Mouse (Mus musculus) brown adipose tissue, adult 24 weeks (tissue): Measurements from ENCODE around the gene Stox2. TPM values are rescaled to one million over a fixed set of nuclear protein-coding genes. Genes with fewer than 3 reads are reported as not detected.

ENCODE experiments used
- H3K27ac ChIP-seq: fragments of 200-500 bp; replicated peaks from 2 replicates; pipeline ENCODE4 v1.5.1; 2012; ENCODE audit warnings: low read depth, mild to moderate bottlenecking, low read length
- H3K4me1 ChIP-seq: fragments of 200-500 bp; 2 replicates; pipeline ENCODE4 v1.6.1; 2012; ENCODE audit warnings: low read length, mixed read lengths; ENCODE audit not compliant: control insufficient read depth, insufficient read depth, insufficient read length
- H3K4me3 ChIP-seq: fragments of 200-500 bp; 2 replicates; pipeline ENCODE4 v1.5.1; 2012; ENCODE audit warnings: low read depth, mild to moderate bottlenecking, low read length, moderate library complexity; ENCODE audit not compliant: insufficient read depth
- polyA plus RNA-seq: library from polyadenylated mRNA; stranded (reverse); fragments of >200 nt; gene quantifications from 2 replicates; pipeline ENCODE4 v1.2.4, GENCODE M21; 2012; ENCODE audit not compliant: missing spikeins, insufficient read depth, insufficient read length

Gene Stox2
- polyA plus RNA-seq, 1 experiment = 6.5 TPM

GRCm38 (mm10) chr8:47241421-47242078 is 204.6 kb downstream of the Stox2 start:
- peaks cover 5% of the 10 kb centered on the region; the same call in 1 of the 2 replicates for H3K4me1 ChIP-seq
- no peak overlapping the region for H3K4me3 ChIP-seq
- H3K27ac ChIP-seq = no peak overlapping the region

DNA sequence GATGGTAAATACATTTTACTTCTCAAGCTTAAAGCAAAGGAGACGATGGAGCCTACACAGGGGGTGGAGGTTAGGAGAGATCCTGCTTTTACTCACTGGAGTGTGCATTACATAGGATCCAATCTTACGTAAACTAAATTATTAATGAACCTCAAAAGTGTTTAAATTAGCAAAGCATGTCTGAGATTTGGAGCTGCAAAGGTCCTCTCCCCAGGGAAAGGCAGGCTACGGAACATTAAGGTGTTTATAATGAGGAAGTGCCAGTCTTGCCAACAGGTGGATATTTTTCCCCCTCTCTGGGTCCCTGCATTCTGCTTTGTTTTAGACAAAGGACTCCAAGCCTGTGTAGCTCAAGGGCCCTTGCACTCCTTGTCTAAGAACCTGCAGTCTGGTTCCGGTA is 205.3 kb downstream of the Stox2 start:
- Histone ChIP-seq H3K4me1 (peaks cover 5% of the 10 kb centered on the region; the same call in 1 of the 2 replicates), H3K4me3 (no peak overlapping the region), H3K27ac (no peak overlapping the region)

DNA sequence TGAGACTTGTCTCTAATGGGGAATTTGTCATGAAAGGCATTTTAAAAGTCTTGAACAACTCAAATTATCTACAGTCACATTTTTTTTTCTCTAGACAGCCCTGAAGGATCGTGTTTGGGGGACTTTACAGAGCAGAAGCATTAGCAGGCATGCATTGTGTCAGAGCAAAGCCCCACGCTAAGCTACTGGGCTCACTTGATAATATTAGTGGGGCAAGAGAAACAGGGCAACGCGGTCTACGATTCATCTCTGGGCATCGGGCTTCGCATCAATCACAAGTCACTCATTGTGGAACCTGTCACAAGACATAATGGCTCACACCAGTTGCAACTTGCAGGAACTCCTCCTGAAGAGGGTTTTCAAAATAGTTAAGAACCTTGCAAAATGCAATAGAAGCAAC is 205.9 kb downstream of the Stox2 start:
- Histone ChIP-seq H3K4me1 (peaks cover 5% of the 10 kb centered on the region; the same call in 1 of the 2 replicates), H3K4me3 (no peak overlapping the region), H3K27ac (no peak overlapping the region)

DNA sequence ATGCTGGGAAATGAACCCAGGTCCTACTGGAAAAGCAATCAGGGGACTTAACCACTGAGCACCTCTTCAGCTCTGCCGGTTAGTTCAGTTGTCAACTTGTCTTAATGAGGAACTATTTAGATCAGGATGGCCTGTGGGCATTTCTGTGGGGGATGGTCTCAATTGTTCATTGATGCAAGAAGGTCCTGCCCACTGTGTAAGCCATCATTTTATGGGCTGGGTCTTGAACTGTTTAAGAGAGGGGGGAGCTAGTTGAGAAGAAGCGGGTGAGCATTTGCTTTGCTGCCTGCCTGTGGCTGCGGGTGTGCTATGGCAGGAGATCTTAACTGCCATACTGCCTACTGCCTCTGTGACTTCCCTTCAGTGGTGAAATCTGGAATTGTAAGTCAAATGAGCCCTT is 214.1 kb downstream of the Stox2 start:
- Histone ChIP-seq H3K27ac (no peak overlapping the region), H3K4me3 (no peak overlapping the region), H3K4me1 (no peaks in the 10 kb centered on the region)

DNA sequence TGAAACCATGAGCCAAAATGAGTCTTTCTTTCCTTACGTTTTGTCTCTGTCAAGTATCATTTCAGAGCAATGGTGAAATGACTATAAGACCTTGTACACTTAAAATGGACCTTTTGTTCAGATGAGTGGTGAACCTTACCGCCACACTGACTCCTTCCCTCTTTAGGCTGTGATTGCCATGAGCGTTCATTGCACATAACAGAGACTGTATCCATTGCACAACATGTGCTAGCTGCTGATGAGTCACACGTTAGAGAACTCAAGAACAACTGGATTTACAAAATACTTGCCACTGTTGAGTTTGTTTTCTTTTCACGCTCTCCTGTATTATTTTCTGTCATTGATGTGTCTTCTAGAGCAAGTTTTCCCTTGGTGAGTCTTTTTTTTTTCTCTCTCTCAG is 216.1 kb downstream of the Stox2 start:
- no peak overlapping the region for H3K4me3 ChIP-seq
- H3K4me1 ChIP-seq = peaks cover 8% of the 10 kb centered on the region
- H3K27ac ChIP-seq = no peak overlapping the region

DNA sequence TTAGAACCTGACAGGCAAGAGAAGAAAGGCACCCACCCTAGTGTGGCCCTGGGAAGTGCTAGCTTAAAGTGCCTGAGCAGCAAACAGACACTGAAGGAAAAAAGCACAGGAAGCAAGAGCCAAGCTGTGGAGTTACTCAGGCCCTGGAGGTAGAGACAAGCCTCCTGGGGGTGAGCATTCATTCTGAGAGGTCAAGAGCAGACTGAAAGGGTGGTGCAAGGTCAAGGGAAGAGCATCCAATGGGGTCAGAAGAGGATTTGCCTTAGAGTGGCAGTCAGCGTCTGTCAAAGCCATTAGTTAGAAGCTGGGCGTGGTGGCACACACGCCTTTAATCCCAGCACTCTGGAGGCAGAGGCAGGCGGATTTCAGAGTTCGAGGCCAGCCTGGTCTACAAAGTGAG is 224.3 kb downstream of the Stox2 start:
- Histone ChIP-seq H3K4me3 (no peak overlapping the region), H3K4me1 (peaks cover 28% of the 10 kb centered on the region), H3K27ac (0 out of 2 replicates have a peak overlapping the region, but pooled peaks have one; percentile 65)

DNA sequence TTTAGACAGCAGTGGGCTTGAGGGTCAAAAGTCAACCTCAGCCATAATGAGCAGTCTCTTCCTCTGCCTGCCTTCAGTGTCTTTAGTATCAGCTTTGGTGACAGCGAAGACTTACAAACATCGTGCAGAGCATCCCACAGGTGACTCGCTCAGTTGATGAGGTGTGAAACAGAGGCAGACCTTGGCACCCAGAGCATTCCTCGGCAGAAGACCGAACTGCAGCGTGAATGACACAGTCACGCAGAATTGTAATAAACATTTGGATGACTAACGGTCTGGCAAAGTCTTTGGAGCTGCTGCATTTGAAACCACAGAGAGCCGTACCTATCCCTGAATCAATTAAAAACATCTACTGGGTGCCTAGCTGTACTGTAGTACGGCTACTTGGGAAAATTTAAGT is 225.0 kb downstream of the Stox2 start:
- no peak overlapping the region for H3K4me3 ChIP-seq
- no peak overlapping the region for H3K27ac ChIP-seq
- H3K4me1 ChIP-seq = peaks cover 28% of the 10 kb centered on the region

GRCm38 (mm10) chr8:47220390-47220789 is 225.8 kb downstream of the Stox2 start:
- H3K27ac ChIP-seq = no peak overlapping the region
- peaks cover 23% of the 10 kb centered on the region for H3K4me1 ChIP-seq
- H3K4me3 ChIP-seq = no peak overlapping the region

DNA sequence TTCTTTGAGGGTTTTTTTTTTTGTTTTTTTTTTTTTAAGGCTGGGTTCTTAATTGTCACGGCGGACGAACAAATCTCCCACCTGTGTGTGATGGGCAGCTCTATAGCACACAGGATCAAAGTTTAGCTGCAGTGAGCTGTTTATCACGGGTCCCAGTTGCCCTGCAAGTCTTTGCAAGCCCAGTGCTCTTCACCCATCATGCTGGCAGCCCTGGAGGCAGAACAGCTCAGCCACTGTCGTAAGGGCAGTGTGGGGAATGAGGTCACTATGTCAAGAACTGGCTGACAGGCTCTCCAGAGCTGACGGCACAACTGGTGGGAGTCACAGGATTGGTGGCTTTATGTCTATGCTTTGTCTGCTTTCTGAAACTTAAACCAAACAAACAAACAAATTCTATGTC is 227.6 kb downstream of the Stox2 start:
- Histone ChIP-seq H3K27ac (no peak overlapping the region), H3K4me3 (no peak overlapping the region), H3K4me1 (peaks cover 16% of the 10 kb centered on the region)

GRCm38 (mm10) chr8:47218021-47218420 is 228.1 kb downstream of the Stox2 start:
- Histone ChIP-seq H3K4me3 (no peak overlapping the region), H3K4me1 (peaks cover 16% of the 10 kb centered on the region), H3K27ac (no peak overlapping the region)

DNA sequence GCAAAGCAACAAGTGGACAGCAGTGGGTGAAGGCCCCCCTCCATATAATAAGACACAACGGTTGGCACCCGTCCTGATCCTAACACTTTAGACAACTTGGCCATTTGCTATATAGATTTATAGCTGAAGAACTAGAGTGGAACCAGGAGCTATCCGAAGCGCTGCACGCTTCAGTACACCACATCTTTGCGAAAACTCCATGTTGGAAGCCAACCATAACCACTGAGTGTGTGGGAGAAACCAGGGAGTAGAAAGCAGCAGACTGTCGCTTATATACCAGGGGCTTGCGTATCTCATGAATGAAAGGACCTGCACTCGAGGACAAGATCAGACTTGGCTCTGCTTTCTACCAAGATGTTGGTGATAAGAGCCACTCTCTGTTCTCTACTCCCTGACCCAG is 234.0 kb downstream of the Stox2 start:
- H3K4me3 ChIP-seq = no peak overlapping the region
- peaks cover 4% of the 10 kb centered on the region; the same call in 1 of the 2 replicates for H3K4me1 ChIP-seq
- no peak overlapping the region for H3K27ac ChIP-seq

- peaks cover 4% of the 10 kb centered on the region; the same call in 1 of the 2 replicates for H3K4me1 ChIP-seq
- no peak overlapping the region for H3K4me3 ChIP-seq
- H3K27ac ChIP-seq = no peak overlapping the region
Observed at GRCm38 (mm10) chr8:47211226-47211625, 234.9 kb downstream of the Stox2 start.

- Histone ChIP-seq H3K4me3 (no peak overlapping the region), H3K4me1 (peaks cover 4% of the 10 kb centered on the region; the same call in 1 of the 2 replicates), H3K27ac (no peak overlapping the region)
Observed at GRCm38 (mm10) chr8:47208246-47208645, 237.9 kb downstream of the Stox2 start.

- no peaks in the 10 kb centered on the region for H3K4me1 ChIP-seq
- no peak overlapping the region for H3K4me3 ChIP-seq
- no peak overlapping the region for H3K27ac ChIP-seq
Observed at GRCm38 (mm10) chr8:47206640-47207237, 239.4 kb downstream of the Stox2 start.

GRCm38 (mm10) chr8:47205472-47205871 is 240.7 kb downstream of the Stox2 start:
- H3K4me1 ChIP-seq = no peaks in the 10 kb centered on the region
- H3K4me3 ChIP-seq = no peak overlapping the region
- H3K27ac ChIP-seq = no peak overlapping the region

DNA sequence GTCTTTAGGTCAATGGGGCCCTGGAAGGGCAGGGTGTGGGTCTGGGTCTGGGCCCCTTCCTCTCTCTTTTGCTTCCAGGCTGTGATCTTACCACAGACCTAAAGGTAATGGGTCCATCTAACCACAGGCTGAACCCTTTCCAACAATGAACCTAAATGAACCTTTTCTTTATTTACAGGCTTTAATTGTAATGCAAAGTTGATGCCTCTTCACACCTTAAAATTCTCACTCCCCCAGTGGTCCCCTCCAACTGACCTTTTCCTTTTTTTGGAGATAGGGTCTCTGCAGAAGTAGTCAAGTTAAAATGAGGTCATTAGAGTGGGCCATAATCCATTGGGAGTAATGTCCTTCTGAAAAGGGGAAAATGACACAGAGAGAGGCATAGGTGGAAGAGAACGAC is 249.8 kb downstream of the Stox2 start:
- Histone ChIP-seq H3K4me3 (no peak overlapping the region), H3K4me1 (peaks cover 6% of the 10 kb centered on the region), H3K27ac (no peak overlapping the region)
